Mouse (Mus musculus): ENCODE data around the gene Fam161b.
"Not testable (repeated sequence)": the region's sequence is repeated elsewhere in the genome, so short reads cannot be mapped to it uniquely, and the experiment has no call there.

Gene Fam161b

GRCm38 (mm10) chr12:84382369-84382768 lies 20.7 kb upstream of the Fam161b start:
- no peak for DNase-seq (ENCODE audit: low spot score in 2 of 2)

GRCm38 (mm10) chr12:84373831-84374481 lies 12.3 kb upstream of the Fam161b start:
- DNase-seq (ENCODE audit: low spot score in 2 of 2): no peak

GRCm38 (mm10) chr12:84371647-84372046 lies 10.0 kb upstream of the Fam161b start:
- no peak for DNase-seq (ENCODE audit: low spot score in 2 of 2)

GRCm38 (mm10) chr12:84366971-84367370 lies 5.3 kb upstream of the Fam161b start:
- DNase-seq (ENCODE audit: low spot score in 2 of 2): no peak

- no peak for DNase-seq (ENCODE audit: low spot score in 2 of 2)
Measured at GRCm38 (mm10) chr12:84365137-84365536, 3.5 kb upstream of the Fam161b start.

GRCm38 (mm10) chr12:84364291-84364690 lies 2.7 kb upstream of the Fam161b start:
- no peak for DNase-seq (ENCODE audit: low spot score in 2 of 2)

- no peak for DNase-seq (ENCODE audit: low spot score in 2 of 2)
Measured at GRCm38 (mm10) chr12:84362872-84363271, 1.2 kb upstream of the Fam161b start.

- not testable (repeated sequence) for DNase-seq (ENCODE audit: low spot score in 2 of 2)
Measured at GRCm38 (mm10) chr12:84358699-84359098, 2.9 kb downstream of the Fam161b start.

- no peak for DNase-seq (ENCODE audit: low spot score in 2 of 2)
Measured at GRCm38 (mm10) chr12:84347192-84347591, 14.4 kb downstream of the Fam161b start.

GRCm38 (mm10) chr12:84336963-84337625 lies 24.5 kb downstream of the Fam161b start:
- no peak for DNase-seq (ENCODE audit: low spot score in 2 of 2)

GRCm38 (mm10) chr12:84327111-84327512 lies 34.5 kb downstream of the Fam161b start:
- DNase-seq (ENCODE audit: low spot score in 2 of 2): no peak

GRCm38 (mm10) chr12:84316721-84317621 lies 44.7 kb downstream of the Fam161b start, which contains the start of gene Zfp410:
Gene Zfp410 (plus strand): TSS chr12:84316852.
- DNase-seq (ENCODE audit: low spot score in 2 of 2): peak; percentile 47 to 78

- DNase-seq (ENCODE audit: low spot score in 2 of 2): no peak
Measured at GRCm38 (mm10) chr12:84316006-84316405, 45.6 kb downstream of the Fam161b start.

GRCm38 (mm10) chr12:84311306-84311705 lies 50.3 kb downstream of the Fam161b start:
- no peak for DNase-seq (ENCODE audit: low spot score in 2 of 2)

- DNase-seq (ENCODE audit: low spot score in 2 of 2): no peak
Measured at GRCm38 (mm10) chr12:84304554-84304953, 57.1 kb downstream of the Fam161b start.

- no peak for DNase-seq (ENCODE audit: low spot score in 2 of 2)
Measured at GRCm38 (mm10) chr12:84304101-84304500, 57.5 kb downstream of the Fam161b start.

- DNase-seq (ENCODE audit: low spot score in 2 of 2): no peak
Measured at GRCm38 (mm10) chr12:84299265-84299664, 62.4 kb downstream of the Fam161b start.

- no peak for DNase-seq (ENCODE audit: low spot score in 2 of 2)
Measured at GRCm38 (mm10) chr12:84297851-84298250, 63.8 kb downstream of the Fam161b start.
